Mouse (Mus musculus) midbrain, embryonic 14.5 days (tissue): ENCODE measurements around the gene R3hdml. TPM values are rescaled to one million over a fixed set of nuclear protein-coding genes. Genes with fewer than 3 reads are reported as not detected.
A peak's percentile ranks its signal among the peaks of the same experiment; 100 is the strongest.

ENCODE experiments used
- ATAC-seq: fragments of 200-750 bp; cut with Nextera tagmentation; 2 replicates; pipeline ENCODE4 v1.8.0; 2017; ENCODE audit warnings: moderate number of reproducible peaks, moderate library complexity; ENCODE audit not compliant: low FRiP score, low TSS enrichment
- DNase-seq: peaks from one replicate; pipeline ENCODE4 v3.0.0-alpha.2; 2015
- H3K27ac ChIP-seq: fragments of 300-500 bp; sonication (generic); replicated peaks from 2 replicates; pipeline ENCODE4 v1.5.1; 2014; ENCODE audit warnings: mild to moderate bottlenecking, low read depth, low read length, moderate library complexity
- H3K27me3 ChIP-seq: fragments of 300-500 bp; sonication (generic); 2 replicates; pipeline ENCODE4 v1.6.1; 2014; ENCODE audit warnings: low read length, control low read depth, mixed read lengths; ENCODE audit not compliant: control insufficient read depth, insufficient read depth
- H3K36me3 ChIP-seq: fragments of 300-500 bp; sonication (generic); 2 replicates; pipeline ENCODE4 v1.6.1; 2014; ENCODE audit warnings: low read length, control low read depth; ENCODE audit not compliant: control insufficient read depth, insufficient read depth
- H3K4me1 ChIP-seq: fragments of 300-500 bp; sonication (generic); 2 replicates; pipeline ENCODE4 v1.6.1; 2014; ENCODE audit warnings: mild to moderate bottlenecking, antibody characterized with exemption, low read length, control low read depth; ENCODE audit not compliant: control insufficient read depth, insufficient read depth
- H3K4me2 ChIP-seq: fragments of 300-500 bp; sonication (generic); 2 replicates; pipeline ENCODE4 v1.6.1; 2014; ENCODE audit warnings: mild to moderate bottlenecking, low read length, moderate library complexity
- H3K4me3 ChIP-seq: fragments of 300-500 bp; sonication (generic); replicated peaks from 2 replicates; pipeline ENCODE4 v1.5.1; 2014; ENCODE audit warnings: low read depth, low read length
- H3K9ac ChIP-seq: fragments of 300-500 bp; sonication (generic); replicated peaks from 2 replicates; pipeline ENCODE4 v1.6.1; 2014; ENCODE audit warnings: mild to moderate bottlenecking, low read length, moderate library complexity
- H3K9me3 ChIP-seq: fragments of 300-500 bp; sonication (generic); 2 replicates; pipeline ENCODE4 v1.6.1; 2016; ENCODE audit warnings: low read length, control low read depth, mixed read lengths; ENCODE audit not compliant: control insufficient read depth
- WGBS: fragments of 180-500 bp; shearing (Covaris S2); extraction: QIAGEN DNeasy Blood & Tissue Kit; methylation state at CpG from one replicate; pipeline ENCODE4 v1.1.7; 2014; 5-methylcytosine and 5-hydroxymethylcytosine counted together
- polyA plus RNA-seq: library from polyadenylated mRNA; unstranded; fragments of >200 nt; fragmentation: Nextera tagmentation; extraction: Ambion mirVana; gene quantifications from 2 replicates; pipeline ENCODE4 v1.2.1, GENCODE M21; 2014

Gene R3hdml
- polyA plus RNA-seq, 1 experiment from 2014 or later = not detected

DNA sequence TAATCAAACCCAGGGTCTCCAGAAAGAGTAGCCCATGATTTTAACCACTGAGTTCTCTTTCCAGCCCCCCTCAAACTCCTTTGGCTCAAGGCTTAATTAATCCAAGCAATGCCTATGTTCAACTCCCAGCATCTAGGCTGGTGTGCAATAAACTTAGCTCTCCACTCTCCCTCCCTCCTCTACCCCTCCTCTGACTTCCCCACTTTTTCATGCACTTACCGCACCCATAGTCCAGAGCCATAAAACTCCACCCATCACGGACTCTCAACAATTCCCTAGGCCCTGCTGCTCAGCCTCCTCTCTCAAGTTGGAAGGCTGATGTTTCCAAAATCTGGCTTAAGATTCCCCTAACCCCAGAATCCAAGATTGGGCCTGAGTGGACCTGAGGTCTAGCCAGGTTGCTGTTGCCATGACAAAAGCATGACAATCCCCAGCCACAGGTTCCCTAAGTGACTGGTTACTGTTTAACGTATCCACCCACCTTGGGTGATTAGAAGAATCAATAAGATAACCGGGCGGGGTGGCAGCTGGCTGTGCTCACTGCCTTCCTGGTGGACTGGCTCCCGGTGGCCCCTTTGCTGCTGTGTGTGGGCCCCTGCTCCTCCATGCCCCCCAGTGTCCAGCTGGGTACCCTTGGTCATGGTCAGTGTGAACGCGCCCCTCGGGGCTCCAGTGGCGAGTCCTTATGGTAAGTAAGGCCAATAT lies 14.3 kb downstream of the R3hdml start, which contains the start of gene Hnf4a:
TSS of gene Hnf4a (plus strand) at position 509 of the 705 bp plus-strand sequence.
- Histone ChIP-seq H3K36me3 (no peaks in the 10 kb centered on the region), H3K9me3 (no peaks in the 10 kb centered on the region), H3K4me3 (no peak within 1 kb of the TSS), H3K27ac (no peak within 1 kb of the TSS), H3K27me3 (no peaks in the 10 kb centered on the region), H3K4me2 (no peak within 1 kb of the TSS), H3K9ac (no peak within 1 kb of the TSS), H3K4me1 (no peaks in the 10 kb centered on the region)
- no peak for ATAC-seq
- 91% methylated on average over 10 of the region's 10 CpGs for WGBS
- DNase-seq = no peak

DNA sequence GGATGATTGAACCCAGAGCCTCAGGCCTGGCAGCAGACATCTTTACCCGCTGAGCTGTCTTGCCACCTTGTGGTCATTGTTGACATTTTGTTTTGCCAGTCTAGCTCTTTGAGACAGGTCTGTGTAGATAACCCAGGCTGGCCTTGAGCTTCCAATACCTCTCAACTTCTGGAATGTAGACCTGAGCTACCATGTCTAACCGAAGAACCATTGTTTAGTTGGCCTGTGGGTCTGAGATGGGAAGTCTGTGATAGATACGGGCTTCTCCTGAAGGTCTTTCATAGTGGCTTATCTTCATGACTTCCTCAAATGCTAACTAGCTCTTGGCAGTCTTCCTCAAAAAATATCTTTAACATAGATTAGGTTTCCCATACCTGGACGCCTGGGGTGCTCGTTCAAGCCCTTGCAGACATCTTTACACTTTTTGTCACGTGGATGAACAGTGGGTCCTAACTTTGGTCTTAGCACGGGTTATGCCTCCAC lies 33.7 kb downstream of the R3hdml start:
- H3K27ac ChIP-seq = no peak overlapping the region
- WGBS = 91% methylated on average over 7 of the region's 7 CpGs
- ATAC-seq = no peak

DNA sequence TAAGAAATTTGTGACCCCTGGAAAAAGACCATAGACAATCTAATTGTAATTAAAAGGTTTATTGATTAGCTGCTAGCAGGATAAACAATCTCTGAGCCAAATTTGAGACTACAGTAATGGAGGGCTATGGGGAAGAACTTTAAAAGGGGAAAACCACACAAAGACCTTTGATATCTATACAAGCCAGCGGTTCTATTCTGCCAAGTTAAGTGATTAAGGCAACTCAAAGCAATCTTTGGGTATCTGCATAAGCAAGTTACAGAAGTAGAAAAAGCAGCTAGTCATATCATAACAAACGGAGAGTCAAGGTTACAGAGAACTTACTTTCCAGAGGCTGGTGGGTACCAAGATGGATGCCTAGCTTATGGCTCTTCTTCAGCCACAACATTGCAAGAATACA lies 35.4 kb downstream of the R3hdml start:
- 86% methylated on average over 2 of the region's 2 CpGs for WGBS
- H3K4me2 ChIP-seq = no peak overlapping the region
- H3K9ac ChIP-seq = no peak overlapping the region
- no peaks in the 10 kb centered on the region for H3K27me3 ChIP-seq
- no peaks in the 10 kb centered on the region for H3K9me3 ChIP-seq
- no peak overlapping the region for H3K4me3 ChIP-seq
- no peak for ATAC-seq
- no peak for DNase-seq
- no peaks in the 10 kb centered on the region for H3K36me3 ChIP-seq
- no peak overlapping the region for H3K27ac ChIP-seq
- H3K4me1 ChIP-seq = no peaks in the 10 kb centered on the region

More for the DNA sequence above, 33.7 kb downstream of the R3hdml start:
- Histone ChIP-seq H3K4me1 (no peaks in the 10 kb centered on the region), H3K27me3 (no peaks in the 10 kb centered on the region), H3K36me3 (no peaks in the 10 kb centered on the region), H3K9ac (no peak overlapping the region), H3K4me2 (no peak overlapping the region), H3K4me3 (no peak overlapping the region), H3K9me3 (no peaks in the 10 kb centered on the region)
- DNase-seq = no peak

DNA sequence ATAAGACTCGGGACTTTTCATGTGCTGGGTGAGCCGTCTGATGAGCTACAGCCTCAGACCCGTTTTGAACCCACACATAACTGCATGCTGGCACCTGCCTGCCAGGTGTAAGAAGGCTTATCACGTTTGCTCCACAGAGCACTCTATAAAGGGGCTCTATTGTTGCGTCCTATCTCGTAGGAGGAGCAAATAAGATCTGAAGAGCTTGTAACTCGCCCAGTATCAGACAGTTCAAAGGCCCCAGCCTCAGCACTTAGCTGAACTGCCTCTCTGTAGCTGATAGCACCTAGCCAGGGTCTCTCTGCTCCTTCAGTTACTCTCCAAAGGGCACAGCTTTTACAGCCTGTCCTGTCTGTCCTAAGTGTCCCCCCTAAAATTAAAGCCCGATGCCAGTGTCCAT lies 38.3 kb downstream of the R3hdml start:
- Histone ChIP-seq H3K4me3 (no peak overlapping the region), H3K4me2 (no peak overlapping the region), H3K27ac (no peak overlapping the region), H3K27me3 (no peaks in the 10 kb centered on the region), H3K9ac (no peak overlapping the region), H3K4me1 (no peaks in the 10 kb centered on the region), H3K36me3 (no peaks in the 10 kb centered on the region), H3K9me3 (no peaks in the 10 kb centered on the region)
- DNase-seq (no peak), ATAC-seq (no peak)
- 70% methylated on average over 8 of the region's 8 CpGs for WGBS

DNA sequence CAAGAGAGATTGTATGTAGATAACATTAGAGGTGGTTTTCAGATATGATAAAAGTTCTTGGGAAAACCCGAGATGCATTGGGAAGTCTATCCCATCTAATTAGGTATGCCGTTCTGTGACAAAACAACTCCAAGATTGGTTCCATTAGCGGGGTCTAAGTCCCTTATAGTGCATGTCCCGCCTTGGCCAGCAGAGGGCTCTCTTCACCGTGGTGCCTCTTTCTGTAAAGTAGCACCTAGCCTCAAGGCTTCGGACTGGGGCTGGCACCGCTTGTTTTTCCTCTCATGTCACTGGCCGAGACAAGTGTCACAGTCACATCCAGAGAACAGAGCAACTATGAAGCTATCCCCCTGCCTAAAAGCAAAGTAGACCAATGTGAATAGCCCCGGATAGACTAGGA lies 39.8 kb downstream of the R3hdml start:
- DNase-seq = peak; percentile 88
- no peak for ATAC-seq
- Histone ChIP-seq H3K27ac (no peak overlapping the region), H3K9me3 (no peaks in the 10 kb centered on the region), H3K9ac (no peak overlapping the region), H3K27me3 (no peaks in the 10 kb centered on the region), H3K36me3 (no peaks in the 10 kb centered on the region), H3K4me1 (no peaks in the 10 kb centered on the region), H3K4me3 (no peak overlapping the region), H3K4me2 (no peak overlapping the region)
- WGBS = 13% methylated on average over 9 of the region's 9 CpGs

DNA sequence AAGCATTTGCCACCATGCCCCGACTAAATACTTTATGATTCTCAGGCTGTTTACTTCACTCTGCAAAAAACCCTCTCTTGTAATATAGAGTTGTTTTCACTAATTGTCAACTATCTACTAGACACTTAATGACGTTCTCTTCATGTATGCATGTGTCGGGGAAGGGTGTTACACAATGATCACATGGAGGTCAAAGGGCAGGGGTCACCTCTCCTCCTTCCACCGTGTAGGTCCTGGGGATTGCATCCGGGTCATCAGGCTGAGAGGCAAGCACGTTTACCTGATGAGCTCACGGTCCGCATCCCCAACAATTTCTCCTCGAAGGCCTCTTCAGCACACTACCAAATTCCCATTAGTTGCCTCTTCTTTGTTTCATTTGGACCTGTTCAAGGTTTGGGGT lies 41.1 kb downstream of the R3hdml start:
- Histone ChIP-seq H3K9ac (no peak overlapping the region), H3K9me3 (no peaks in the 10 kb centered on the region), H3K4me2 (no peak overlapping the region), H3K27me3 (no peaks in the 10 kb centered on the region), H3K27ac (no peak overlapping the region), H3K4me1 (no peaks in the 10 kb centered on the region), H3K4me3 (no peak overlapping the region), H3K36me3 (no peaks in the 10 kb centered on the region)
- 88% methylated on average over 9 of the region's 9 CpGs for WGBS
- ATAC-seq = no peak
- no peak for DNase-seq

DNA sequence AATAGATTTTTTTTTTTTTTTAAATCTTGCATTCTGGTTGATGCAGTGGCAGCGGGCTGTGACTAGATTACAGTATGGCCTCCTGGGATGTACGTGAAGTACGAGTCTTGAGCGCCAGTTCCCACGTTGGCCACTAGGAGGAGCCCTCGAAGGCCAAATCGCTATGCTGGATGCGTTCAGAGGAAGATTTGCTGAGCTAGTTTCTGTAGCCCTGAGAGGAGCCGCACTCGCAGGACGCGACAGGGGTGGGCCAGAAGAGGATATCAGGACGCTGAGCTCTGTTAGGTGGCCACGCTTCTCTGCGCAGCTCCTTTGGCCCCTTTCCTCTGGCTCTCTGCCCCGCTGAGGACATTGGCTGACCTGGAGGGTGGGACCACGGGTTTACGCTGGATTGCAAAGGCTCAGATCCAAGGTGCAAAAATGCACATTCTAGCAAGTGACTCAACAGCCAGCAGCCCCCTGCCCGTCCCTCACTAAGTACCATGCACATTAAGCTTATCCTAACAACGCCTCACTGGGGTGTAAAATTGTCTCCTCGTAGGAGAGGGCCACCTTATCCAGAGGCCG lies 42.9 kb downstream of the R3hdml start:
- no peaks in the 10 kb centered on the region for H3K27me3 ChIP-seq
- H3K9me3 ChIP-seq = no peaks in the 10 kb centered on the region
- H3K27ac ChIP-seq = no peak overlapping the region
- H3K9ac ChIP-seq = peak overlapping the region; percentile 42; the same call in 1 of the 2 replicates
- no peaks in the 10 kb centered on the region for H3K36me3 ChIP-seq
- ATAC-seq = peak; percentile 66; the same call in 1 of the 2 replicates
- peak overlapping the region; percentile 59 for H3K4me2 ChIP-seq
- no peaks in the 10 kb centered on the region for H3K4me1 ChIP-seq
- peak; percentile 96 for DNase-seq
- H3K4me3 ChIP-seq = peak overlapping the region; percentile 26
- WGBS = 8% methylated on average over 22 of the region's 22 CpGs

DNA sequence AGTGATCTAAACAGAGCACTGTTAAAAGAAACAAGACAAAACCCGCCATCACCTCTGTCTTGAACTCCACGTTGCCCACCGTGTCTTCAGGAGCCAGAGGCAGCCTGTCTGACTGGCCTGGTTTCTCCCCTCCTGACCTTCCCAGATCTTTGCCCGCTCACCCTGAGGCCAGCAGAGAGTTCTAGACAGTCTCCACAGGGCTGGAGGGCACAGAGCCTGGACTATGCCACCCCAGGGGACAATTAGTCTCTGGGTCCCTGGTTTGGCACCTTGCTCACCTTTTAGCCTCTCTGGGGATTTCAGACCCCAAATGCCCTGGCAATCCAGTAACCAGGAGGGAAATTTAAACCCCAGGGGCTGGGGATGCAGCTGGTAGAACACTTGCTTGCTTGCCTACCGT lies 45.3 kb downstream of the R3hdml start:
- ATAC-seq = no peak
- 80% methylated on average over 5 of the region's 5 CpGs for WGBS
- Histone ChIP-seq H3K27me3 (no peaks in the 10 kb centered on the region), H3K4me1 (no peaks in the 10 kb centered on the region), H3K9ac (no peak overlapping the region), H3K4me2 (no peak overlapping the region), H3K9me3 (no peaks in the 10 kb centered on the region), H3K36me3 (no peaks in the 10 kb centered on the region), H3K4me3 (no peak overlapping the region), H3K27ac (no peak overlapping the region)
- no peak for DNase-seq

DNA sequence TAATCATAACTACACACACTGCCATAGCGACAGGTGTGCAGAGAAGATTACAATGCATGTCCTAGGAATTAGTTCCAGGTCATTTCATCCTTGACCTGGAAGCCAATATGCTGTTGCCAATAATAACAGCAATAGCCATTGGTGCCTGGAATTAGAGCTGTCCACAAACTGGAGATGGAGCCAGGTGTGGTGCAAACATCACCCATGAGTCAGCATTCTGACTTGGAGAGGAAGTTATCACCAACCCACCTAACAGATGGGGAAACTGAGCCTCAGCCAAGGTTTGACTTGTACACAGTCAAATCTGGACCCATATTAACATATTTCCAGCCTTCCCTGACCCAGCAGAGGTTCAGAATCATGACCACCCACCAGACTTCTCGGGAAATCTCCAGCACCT lies 46.3 kb downstream of the R3hdml start:
- no peaks in the 10 kb centered on the region for H3K9me3 ChIP-seq
- no peak for ATAC-seq
- H3K4me1 ChIP-seq = no peaks in the 10 kb centered on the region
- H3K36me3 ChIP-seq = no peaks in the 10 kb centered on the region
- H3K9ac ChIP-seq = no peak overlapping the region
- no peak for DNase-seq
- no peaks in the 10 kb centered on the region for H3K27me3 ChIP-seq
- H3K4me2 ChIP-seq = no peak overlapping the region
- no peak overlapping the region for H3K4me3 ChIP-seq
- 81% methylated on average over 2 of the region's 2 CpGs for WGBS
- no peak overlapping the region for H3K27ac ChIP-seq
